Mouse (Mus musculus): Measurements from ENCODE around the gene Atp4b. TPM values are rescaled to one million over a fixed set of nuclear protein-coding genes. Genes with fewer than 3 reads are reported as not detected.

Atp4b gene
- polyA plus RNA-seq, 1 experiment from 2014 or later: not detected

- H3K27ac ChIP-seq (ENCODE audit: low read depth, low read length): no peak overlapping the region
- H3K36me3 ChIP-seq (ENCODE audit: control insufficient read depth, insufficient read depth, low read length): no peaks in the 10 kb centered on the region
- 85% methylated on average over 6 of the region's 6 CpGs for WGBS
- no peak overlapping the region for H3K4me3 ChIP-seq (ENCODE audit: low read depth, low read length)
- H3K27me3 ChIP-seq (replicated peaks; ENCODE audit: control insufficient read depth, insufficient read depth, low read length): no peaks in the 10 kb centered on the region
- no peak overlapping the region for H3K4me2 ChIP-seq (ENCODE audit: low read length)
- DNase-seq (ENCODE audit: low spot score) (no peak), ATAC-seq (no peak)
- no peaks in the 10 kb centered on the region for H3K4me1 ChIP-seq (ENCODE audit: control insufficient read depth, insufficient read depth, low read length)
- H3K9ac ChIP-seq (ENCODE audit: low read length): no peak overlapping the region
- no peaks in the 10 kb centered on the region for H3K9me3 ChIP-seq (replicated peaks; ENCODE audit: control insufficient read depth, low read length)
Measured at GRCm38 (mm10) chr8:13403517-13403916, 6.9 kb upstream of the Atp4b start.

- no peaks in the 10 kb centered on the region for H3K4me1 ChIP-seq (ENCODE audit: control insufficient read depth, insufficient read depth, low read length)
- ATAC-seq: no peak
- no peaks in the 10 kb centered on the region for H3K9me3 ChIP-seq (replicated peaks; ENCODE audit: control insufficient read depth, low read length)
- H3K4me2 ChIP-seq (ENCODE audit: low read length): no peak overlapping the region
- 92% methylated on average over 7 of the region's 7 CpGs for WGBS
- H3K9ac ChIP-seq (ENCODE audit: low read length): no peak overlapping the region
- no peak overlapping the region for H3K27ac ChIP-seq (ENCODE audit: low read depth, low read length)
- no peak overlapping the region for H3K4me3 ChIP-seq (ENCODE audit: low read depth, low read length)
- H3K36me3 ChIP-seq (ENCODE audit: control insufficient read depth, insufficient read depth, low read length): no peaks in the 10 kb centered on the region
- H3K27me3 ChIP-seq (replicated peaks; ENCODE audit: control insufficient read depth, insufficient read depth, low read length): no peaks in the 10 kb centered on the region
- no peak for DNase-seq (ENCODE audit: low spot score)
Measured at GRCm38 (mm10) chr8:13393869-13394268, 2.8 kb downstream of the Atp4b start.

- H3K27me3 ChIP-seq (replicated peaks; ENCODE audit: control insufficient read depth, insufficient read depth, low read length): no peaks in the 10 kb centered on the region
- no peaks in the 10 kb centered on the region for H3K4me1 ChIP-seq (ENCODE audit: control insufficient read depth, insufficient read depth, low read length)
- H3K4me2 ChIP-seq (ENCODE audit: low read length): no peak overlapping the region
- no peaks in the 10 kb centered on the region for H3K9me3 ChIP-seq (replicated peaks; ENCODE audit: control insufficient read depth, low read length)
- 85% methylated on average over 2 of the region's 2 CpGs for WGBS
- no peak overlapping the region for H3K9ac ChIP-seq (ENCODE audit: low read length)
- H3K36me3 ChIP-seq (ENCODE audit: control insufficient read depth, insufficient read depth, low read length): no peaks in the 10 kb centered on the region
- no peak overlapping the region for H3K27ac ChIP-seq (ENCODE audit: low read depth, low read length)
- DNase-seq (ENCODE audit: low spot score) (no peak), ATAC-seq (no peak)
- H3K4me3 ChIP-seq (ENCODE audit: low read depth, low read length): no peak overlapping the region
Measured at GRCm38 (mm10) chr8:13388744-13389143, 7.9 kb downstream of the Atp4b start.

GRCm38 (mm10) chr8:13387728-13388127, 8.9 kb downstream of the Atp4b start:
- WGBS: 86% methylated on average over 8 of the region's 8 CpGs
- no peak for ATAC-seq

GRCm38 (mm10) chr8:13386366-13386765, 10.3 kb downstream of the Atp4b start:
- H3K4me2 ChIP-seq (ENCODE audit: low read length): no peak overlapping the region
- ATAC-seq (no peak), DNase-seq (ENCODE audit: low spot score) (no peak)
- no peaks in the 10 kb centered on the region for H3K36me3 ChIP-seq (ENCODE audit: control insufficient read depth, insufficient read depth, low read length)
- H3K9me3 ChIP-seq (replicated peaks; ENCODE audit: control insufficient read depth, low read length): no peaks in the 10 kb centered on the region
- no peak overlapping the region for H3K27ac ChIP-seq (ENCODE audit: low read depth, low read length)
- no peaks in the 10 kb centered on the region for H3K4me1 ChIP-seq (ENCODE audit: control insufficient read depth, insufficient read depth, low read length)
- no peak overlapping the region for H3K9ac ChIP-seq (ENCODE audit: low read length)
- H3K27me3 ChIP-seq (replicated peaks; ENCODE audit: control insufficient read depth, insufficient read depth, low read length): no peaks in the 10 kb centered on the region
- H3K4me3 ChIP-seq (ENCODE audit: low read depth, low read length): no peak overlapping the region
- 83% methylated on average over 13 of the region's 13 CpGs for WGBS

More at GRCm38 (mm10) chr8:13387728-13388127, 8.9 kb downstream of the Atp4b start:
- Histone ChIP-seq H3K36me3 (ENCODE audit: control insufficient read depth, insufficient read depth, low read length) (no peaks in the 10 kb centered on the region), H3K4me1 (ENCODE audit: control insufficient read depth, insufficient read depth, low read length) (no peaks in the 10 kb centered on the region), H3K9ac (ENCODE audit: low read length) (no peak overlapping the region), H3K27ac (ENCODE audit: low read depth, low read length) (no peak overlapping the region), H3K27me3 (replicated peaks; ENCODE audit: control insufficient read depth, insufficient read depth, low read length) (no peaks in the 10 kb centered on the region), H3K9me3 (replicated peaks; ENCODE audit: control insufficient read depth, low read length) (no peaks in the 10 kb centered on the region), H3K4me2 (ENCODE audit: low read length) (no peak overlapping the region), H3K4me3 (ENCODE audit: low read depth, low read length) (no peak overlapping the region)
- DNase-seq (ENCODE audit: low spot score): no peak

- ATAC-seq: no peak
- 92% methylated on average over 4 of the region's 4 CpGs for WGBS
- H3K27me3 ChIP-seq (replicated peaks; ENCODE audit: control insufficient read depth, insufficient read depth, low read length): no peaks in the 10 kb centered on the region
Measured at GRCm38 (mm10) chr8:13382999-13383398, 13.6 kb downstream of the Atp4b start.

GRCm38 (mm10) chr8:13382536-13382935, 14.1 kb downstream of the Atp4b start:
- H3K36me3 ChIP-seq (ENCODE audit: control insufficient read depth, insufficient read depth, low read length): peaks cover 20% of the 10 kb centered on the region
- H3K9ac ChIP-seq (ENCODE audit: low read length): no peak overlapping the region
- no peaks in the 10 kb centered on the region for H3K9me3 ChIP-seq (replicated peaks; ENCODE audit: control insufficient read depth, low read length)
- H3K4me1 ChIP-seq (ENCODE audit: control insufficient read depth, insufficient read depth, low read length): no peaks in the 10 kb centered on the region
- H3K4me3 ChIP-seq (ENCODE audit: low read depth, low read length): no peak overlapping the region
- no peak for DNase-seq (ENCODE audit: low spot score)
- ATAC-seq: no peak
- H3K4me2 ChIP-seq (ENCODE audit: low read length): no peak overlapping the region
- H3K27ac ChIP-seq (ENCODE audit: low read depth, low read length): no peak overlapping the region
- 93% methylated on average over 3 of the region's 3 CpGs for WGBS
- no peaks in the 10 kb centered on the region for H3K27me3 ChIP-seq (replicated peaks; ENCODE audit: control insufficient read depth, insufficient read depth, low read length)

More at GRCm38 (mm10) chr8:13382999-13383398, 13.6 kb downstream of the Atp4b start:
- no peak for DNase-seq (ENCODE audit: low spot score)
- H3K4me1 ChIP-seq (ENCODE audit: control insufficient read depth, insufficient read depth, low read length): no peaks in the 10 kb centered on the region
- H3K4me2 ChIP-seq (ENCODE audit: low read length): no peak overlapping the region
- no peaks in the 10 kb centered on the region for H3K9me3 ChIP-seq (replicated peaks; ENCODE audit: control insufficient read depth, low read length)
- no peak overlapping the region for H3K4me3 ChIP-seq (ENCODE audit: low read depth, low read length)
- no peak overlapping the region for H3K9ac ChIP-seq (ENCODE audit: low read length)
- H3K27ac ChIP-seq (ENCODE audit: low read depth, low read length): no peak overlapping the region
- peaks cover 18% of the 10 kb centered on the region for H3K36me3 ChIP-seq (ENCODE audit: control insufficient read depth, insufficient read depth, low read length)

GRCm38 (mm10) chr8:13381630-13382029, 15.0 kb downstream of the Atp4b start:
- no peaks in the 10 kb centered on the region for H3K9me3 ChIP-seq (replicated peaks; ENCODE audit: control insufficient read depth, low read length)
- no peaks in the 10 kb centered on the region for H3K4me1 ChIP-seq (ENCODE audit: control insufficient read depth, insufficient read depth, low read length)
- ATAC-seq (no peak), DNase-seq (ENCODE audit: low spot score) (no peak)
- no peak overlapping the region for H3K27ac ChIP-seq (ENCODE audit: low read depth, low read length)
- H3K27me3 ChIP-seq (replicated peaks; ENCODE audit: control insufficient read depth, insufficient read depth, low read length): no peaks in the 10 kb centered on the region
- peaks cover 28% of the 10 kb centered on the region for H3K36me3 ChIP-seq (ENCODE audit: control insufficient read depth, insufficient read depth, low read length)
- no peak overlapping the region for H3K4me2 ChIP-seq (ENCODE audit: low read length)
- H3K9ac ChIP-seq (ENCODE audit: low read length): no peak overlapping the region
- H3K4me3 ChIP-seq (ENCODE audit: low read depth, low read length): no peak overlapping the region
- 91% methylated on average over 7 of the region's 7 CpGs for WGBS

GRCm38 (mm10) chr8:13373151-13373662, 23.4 kb downstream of the Atp4b start:
- Histone ChIP-seq H3K4me3 (ENCODE audit: low read depth, low read length) (no peak overlapping the region), H3K4me2 (ENCODE audit: low read length) (no peak overlapping the region), H3K4me1 (ENCODE audit: control insufficient read depth, insufficient read depth, low read length) (no peaks in the 10 kb centered on the region), H3K9me3 (replicated peaks; ENCODE audit: control insufficient read depth, low read length) (no peaks in the 10 kb centered on the region), H3K27ac (ENCODE audit: low read depth, low read length) (no peak overlapping the region), H3K9ac (ENCODE audit: low read length) (no peak overlapping the region), H3K36me3 (ENCODE audit: control insufficient read depth, insufficient read depth, low read length) (peaks cover 87% of the 10 kb centered on the region), H3K27me3 (replicated peaks; ENCODE audit: control insufficient read depth, insufficient read depth, low read length) (no peaks in the 10 kb centered on the region)
- no peak for ATAC-seq
- 91% methylated on average over 8 of the region's 8 CpGs for WGBS
- no peak for DNase-seq (ENCODE audit: low spot score)
